Mouse (Mus musculus) spleen, postnatal 14 days (tissue): ENCODE data around the gene Slc25a39.
"Not testable (repeated sequence)": the region's sequence is repeated elsewhere in the genome, so short reads cannot be mapped to it uniquely, and the experiment has no call there.

ENCODE experiments used
- DNase-seq, 2 experiments: peaks; one replicate each; pipeline ENCODE4 v3.0.0; 2021 to 2022; ENCODE audit warnings: low spot score in 2 of 2

Slc25a39 gene

GRCm38 (mm10) chr11:102411704-102412103 is 4.0 kb upstream of the Slc25a39 start:
- peak; percentile 80 to 90 for DNase-seq

GRCm38 (mm10) chr11:102411061-102411460 is 3.3 kb upstream of the Slc25a39 start:
- DNase-seq = no peak

GRCm38 (mm10) chr11:102410345-102410744 is 2.6 kb upstream of the Slc25a39 start:
- not testable (repeated sequence) for DNase-seq

DNA sequence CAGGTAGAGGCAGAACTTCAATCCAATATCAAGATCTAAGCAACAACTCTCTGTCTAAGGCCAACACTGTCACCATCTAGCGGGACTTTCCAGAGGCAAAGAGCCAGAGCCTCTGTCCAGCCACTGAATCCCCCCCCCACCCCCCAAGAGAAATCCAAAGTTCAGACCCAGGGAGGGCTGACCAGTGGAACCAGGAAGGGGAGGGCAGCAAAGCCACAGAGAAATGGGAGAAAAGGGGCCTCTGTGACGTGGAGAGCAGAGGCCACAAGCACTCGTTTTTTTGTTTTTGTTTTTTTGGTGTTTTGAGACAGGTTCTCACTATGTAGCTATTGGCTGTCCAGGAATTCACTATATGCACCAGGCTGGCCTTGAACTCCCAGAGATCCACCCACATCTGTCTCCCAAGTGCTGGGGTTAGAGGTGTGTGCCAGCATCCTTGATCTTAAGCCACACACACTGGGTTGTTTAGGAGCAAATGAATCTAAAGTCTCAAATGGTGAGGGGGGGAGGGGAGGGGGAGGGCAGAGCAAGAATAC is 2.1 kb upstream of the Slc25a39 start:
- no peak for DNase-seq

DNA sequence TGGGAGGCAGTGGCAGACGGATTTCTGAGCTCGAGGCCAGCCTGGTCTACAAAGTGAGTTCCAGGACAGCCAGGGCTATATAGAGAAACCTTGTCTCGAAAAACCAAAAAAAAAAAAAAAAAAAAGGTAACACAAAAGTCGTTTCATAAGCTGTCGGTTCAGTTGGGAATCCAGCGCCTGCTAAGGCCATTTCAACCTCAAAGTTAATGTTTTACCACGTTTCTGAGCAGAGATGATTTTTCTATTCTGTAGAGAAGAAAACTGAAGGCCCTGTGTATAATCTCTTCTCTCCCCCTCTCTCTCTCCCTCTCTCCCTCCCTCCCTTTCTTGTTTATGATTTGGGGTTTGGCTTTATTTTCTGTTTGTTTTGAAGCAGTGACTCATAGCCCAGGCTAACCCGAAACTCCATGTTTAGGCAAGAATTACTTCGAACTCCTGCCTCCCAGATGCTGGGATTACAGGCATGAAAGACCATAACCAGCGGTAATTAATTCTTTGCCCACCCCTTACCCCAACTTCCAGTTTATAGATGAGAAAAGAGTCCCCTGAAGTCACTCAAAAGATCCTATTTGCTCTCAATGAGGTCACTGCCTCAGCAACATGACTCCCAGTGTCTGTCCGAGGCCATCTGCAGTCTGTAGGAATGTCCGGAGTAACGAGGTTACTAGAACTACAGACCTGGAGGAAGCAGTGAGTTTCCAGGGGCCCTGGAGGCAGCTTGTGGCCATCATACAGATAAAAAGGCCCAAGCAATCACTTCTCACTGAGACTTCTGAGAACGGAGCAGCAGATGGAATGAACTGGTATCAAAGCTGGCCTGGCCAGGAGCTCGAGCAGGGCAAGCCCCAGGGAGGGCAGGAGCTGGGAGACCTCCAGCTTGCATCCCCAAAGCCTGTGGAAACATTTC is 1.4 kb upstream of the Slc25a39 start:
- no peak for DNase-seq

DNA sequence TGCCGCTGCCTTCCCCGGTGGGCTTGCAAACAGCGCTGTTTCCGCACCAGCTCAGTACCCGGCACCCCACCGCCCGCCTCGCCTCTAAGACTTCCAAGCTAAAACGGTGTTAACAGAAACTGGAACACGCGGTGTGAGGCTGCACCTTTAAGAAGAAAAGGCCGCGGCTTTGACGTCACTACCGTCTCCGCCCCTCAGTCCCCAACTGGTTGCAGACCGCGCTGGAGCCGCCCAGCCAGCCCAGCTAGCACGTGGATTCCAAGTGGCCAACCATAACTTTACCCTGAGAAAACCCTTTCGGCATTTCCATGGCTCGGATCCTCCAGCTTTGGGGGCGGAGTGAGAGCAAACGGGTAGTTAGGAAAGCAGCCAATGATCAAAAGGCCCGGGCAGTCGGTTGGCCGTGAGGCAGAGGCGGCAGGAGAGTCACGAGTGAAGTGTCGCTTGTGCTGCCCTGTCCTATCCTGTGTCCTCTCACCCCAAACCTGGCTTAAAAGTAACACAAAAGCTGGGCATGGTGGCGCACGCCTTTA is 664 bp upstream of the Slc25a39 start:
- DNase-seq = peak; percentile 91 to 95

DNA sequence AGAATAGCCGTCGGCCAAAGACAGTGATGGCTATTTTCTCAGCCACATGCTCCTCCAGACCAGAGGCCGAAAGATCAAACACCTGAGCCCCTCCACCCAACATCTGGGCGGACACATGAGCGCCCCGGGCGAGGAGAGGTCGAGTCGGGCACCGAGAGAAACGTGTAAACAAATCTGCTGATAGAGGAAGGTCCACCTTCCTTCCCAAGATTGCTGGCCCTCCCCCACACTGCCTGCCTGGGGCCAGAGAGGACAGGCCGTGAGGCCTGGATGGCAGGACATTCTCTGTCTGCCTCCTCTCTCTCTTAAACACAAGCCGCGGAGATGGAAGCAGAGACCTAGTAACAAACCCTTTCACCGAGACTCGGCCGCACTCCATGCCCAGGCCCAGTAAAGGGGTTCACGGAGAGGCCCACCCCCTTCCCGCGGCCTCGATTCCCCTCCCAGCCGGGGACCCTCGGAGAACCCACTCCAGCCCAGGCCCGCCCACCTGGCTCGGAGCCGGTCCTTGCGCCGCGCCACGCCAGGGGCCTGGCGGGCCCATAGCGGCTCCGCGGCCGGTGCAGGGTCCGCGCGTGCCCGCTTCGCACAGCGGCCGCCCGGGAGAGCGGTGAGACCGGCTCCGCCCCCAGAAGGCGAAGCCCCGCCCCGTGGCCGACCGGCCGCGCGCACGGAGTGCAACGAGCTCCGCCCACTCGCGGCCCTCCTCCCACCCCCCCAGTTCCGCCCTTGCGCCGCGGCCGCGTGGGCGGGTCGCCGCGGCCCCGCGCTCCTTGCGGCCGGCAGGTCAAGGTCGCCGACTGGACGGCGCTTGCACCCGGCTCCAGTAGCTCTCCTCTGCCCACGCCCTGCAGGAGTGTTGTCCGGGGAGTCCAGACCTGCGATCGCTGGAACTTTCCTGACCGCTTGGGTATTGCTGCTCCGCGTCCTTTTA is 579 bp downstream of the Slc25a39 start:
- peak; percentile 93 to 96 for DNase-seq

DNA sequence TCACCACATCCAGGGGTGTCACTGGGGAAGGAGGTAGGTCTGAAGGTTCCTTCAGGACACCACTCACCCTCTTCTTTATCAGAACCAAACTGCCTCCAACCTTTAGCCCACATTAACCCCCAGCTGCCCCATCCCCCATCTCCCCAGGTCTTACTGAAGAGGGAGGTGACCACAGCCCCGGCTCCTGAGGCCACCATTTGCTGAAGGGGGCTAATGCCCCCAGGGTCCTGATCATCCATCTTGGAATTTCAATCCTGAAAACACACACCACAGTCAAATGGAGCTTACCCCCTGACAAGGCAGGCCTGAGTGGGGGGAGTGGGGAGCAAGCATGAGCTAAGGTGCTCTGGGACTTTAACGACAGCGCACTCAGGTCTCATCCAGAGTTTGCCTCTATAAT is 1.3 kb downstream of the Slc25a39 start:
- no peak for DNase-seq

GRCm38 (mm10) chr11:102405544-102406285 is 2.0 kb downstream of the Slc25a39 start:
- no peak for DNase-seq

DNA sequence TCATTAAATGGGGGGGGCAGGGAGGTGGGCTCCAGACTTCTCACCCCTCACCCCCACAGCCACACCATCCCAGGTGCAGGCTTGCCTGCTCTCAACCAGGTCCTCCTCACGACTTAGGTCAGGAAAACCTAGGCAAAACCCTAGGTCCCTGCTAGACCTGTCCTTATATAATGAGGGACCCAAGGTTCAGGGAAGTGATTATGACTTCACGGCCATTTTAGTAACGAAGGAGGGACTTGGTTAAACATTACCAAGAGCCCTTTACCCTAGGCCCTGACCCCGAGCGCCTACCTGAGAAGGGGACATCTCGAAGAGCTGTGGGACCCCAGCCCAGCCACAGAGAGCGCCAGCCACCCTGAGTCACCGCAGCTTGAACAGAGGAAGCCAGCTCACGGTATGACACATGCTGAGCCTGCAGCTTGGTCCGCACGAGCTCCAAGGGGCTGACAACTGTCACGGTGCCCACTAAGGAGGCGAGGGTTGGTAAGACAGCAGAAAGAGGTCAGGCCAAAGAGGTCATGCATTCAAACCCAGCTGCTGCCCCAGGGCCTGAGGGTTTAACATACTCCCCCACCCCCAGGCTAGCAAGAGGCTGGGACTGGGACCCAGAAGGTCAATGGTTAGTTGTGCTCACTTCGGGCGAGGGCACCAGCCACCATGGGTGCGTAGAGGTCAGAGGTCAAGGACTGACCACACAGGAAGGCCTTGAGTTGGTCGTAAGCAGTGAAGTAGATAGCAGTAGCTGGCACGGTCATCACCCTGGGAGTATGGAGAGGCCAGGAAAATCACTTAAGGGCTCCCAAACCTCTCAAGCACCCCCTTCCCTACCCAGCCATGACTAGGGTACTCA is 3.4 kb downstream of the Slc25a39 start:
- no peak for DNase-seq

DNA sequence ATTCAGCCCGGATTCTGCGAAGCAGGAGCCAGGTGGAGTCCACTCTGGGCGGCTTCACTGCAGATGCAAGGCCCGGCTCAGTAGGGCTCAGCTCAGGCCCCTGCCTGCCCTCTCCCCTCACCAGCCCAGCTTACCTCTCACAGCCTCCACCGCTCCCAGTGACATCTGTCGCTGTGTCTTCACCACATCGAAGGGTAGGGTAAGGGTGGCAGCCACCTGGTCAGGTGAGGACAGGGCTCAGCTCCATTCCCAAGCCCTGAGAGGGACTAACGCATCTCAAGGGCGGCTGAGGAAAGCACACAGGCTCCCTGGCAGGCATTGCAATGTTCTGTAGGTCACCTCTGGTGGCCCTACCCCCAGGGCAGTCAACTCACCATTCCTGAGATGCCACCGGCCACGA is 4.1 kb downstream of the Slc25a39 start:
- no peak for DNase-seq

DNA sequence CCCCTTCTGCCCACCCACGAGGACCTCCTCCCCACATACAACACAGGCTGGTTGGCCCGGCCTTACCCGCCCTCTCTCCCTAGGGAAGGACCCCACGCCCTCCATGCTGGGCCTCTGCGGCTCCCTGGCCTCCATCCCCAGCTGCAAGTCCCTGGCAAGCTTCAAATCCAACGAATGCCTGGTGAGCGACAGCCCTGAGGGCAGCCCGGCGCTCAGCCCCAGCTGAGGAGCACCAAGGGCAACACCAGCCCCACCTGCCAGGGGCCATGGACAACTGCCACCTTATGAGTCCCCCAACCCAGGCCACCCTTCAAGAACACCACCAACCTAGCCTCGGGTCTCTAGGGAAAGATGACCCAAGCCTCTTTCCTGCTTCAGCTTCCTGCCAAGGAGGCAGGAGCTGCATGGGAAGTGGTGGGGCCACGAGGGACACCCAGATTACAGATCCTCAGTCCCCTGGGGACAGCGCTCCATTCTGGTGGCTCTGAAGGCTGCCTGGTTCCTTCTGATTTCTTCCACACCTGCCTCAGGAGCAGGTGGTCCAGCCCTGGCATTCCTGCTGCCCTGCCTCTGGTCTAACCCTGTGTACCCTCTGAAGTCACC is 5.7 kb downstream of the Slc25a39 start:
- DNase-seq = no peak

DNA sequence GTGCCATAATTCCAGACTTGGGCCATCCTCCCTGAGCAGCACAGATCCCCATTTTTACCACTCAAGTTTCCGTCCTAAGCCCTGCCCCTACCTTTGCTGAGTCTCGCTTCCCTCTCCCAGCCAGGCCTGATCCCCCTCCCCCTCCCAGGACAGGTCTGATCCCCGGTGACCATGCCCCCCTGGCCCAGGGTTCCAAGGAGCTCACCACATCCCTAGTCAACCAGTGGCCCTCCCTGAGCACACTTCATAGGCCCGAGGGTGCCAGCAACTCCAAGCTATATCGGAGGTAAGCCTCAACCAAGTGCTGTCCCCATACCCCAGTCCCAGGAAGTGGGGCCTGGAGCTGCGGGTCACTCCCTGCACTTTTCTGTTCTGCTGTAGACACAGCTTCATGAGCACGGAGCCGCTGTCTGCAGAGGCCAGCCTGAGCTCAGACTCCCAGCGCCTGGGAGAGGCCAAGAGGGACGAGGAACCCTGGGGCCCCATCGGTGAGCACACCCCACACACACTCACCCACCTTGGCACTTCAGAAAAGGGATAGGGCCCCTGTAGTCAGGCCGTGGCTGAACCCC is 7.1 kb downstream of the Slc25a39 start:
- no peak for DNase-seq

DNA sequence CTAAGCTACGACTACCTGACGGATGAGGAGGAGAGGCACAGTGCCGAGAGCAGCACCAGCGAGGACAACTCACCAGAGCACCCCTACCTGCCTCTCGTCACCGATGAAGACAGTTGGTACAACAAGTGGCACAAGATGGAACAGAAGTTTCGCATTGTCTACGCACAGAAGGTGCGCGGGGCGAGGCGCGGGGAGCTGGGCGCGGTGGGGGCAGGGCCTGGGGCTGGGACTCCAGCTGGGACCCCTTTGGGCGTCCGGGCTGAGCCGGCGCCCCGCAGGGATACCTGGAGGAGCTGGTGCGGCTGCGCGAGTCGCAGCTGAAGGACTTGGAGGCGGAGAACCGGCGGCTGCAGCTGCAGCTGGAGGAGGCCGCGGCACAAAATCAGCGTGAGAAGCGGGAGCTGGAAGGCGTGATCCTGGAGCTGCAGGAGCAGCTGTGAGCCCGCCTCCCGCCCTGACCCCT is 8.1 kb downstream of the Slc25a39 start:
- DNase-seq = no peak

DNA sequence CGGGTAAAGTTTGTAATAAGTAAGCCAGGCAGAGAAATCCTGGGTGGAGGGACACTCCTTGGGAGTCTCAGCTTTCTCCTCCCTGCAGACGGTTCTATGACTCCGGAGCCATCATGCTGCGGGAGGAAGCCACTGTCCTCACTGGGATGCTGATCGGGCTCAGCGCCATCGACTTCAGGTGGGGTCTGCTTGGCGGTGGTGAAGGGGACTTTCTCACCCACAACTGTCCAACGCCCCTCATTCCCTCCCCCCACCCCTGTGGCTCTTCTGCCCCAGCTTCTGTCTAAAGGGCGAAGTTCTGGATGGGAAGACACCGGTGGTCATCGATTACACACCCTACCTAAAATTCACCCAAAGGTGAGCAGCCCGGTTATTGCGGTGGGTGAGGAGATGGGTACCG is 8.6 kb downstream of the Slc25a39 start:
- DNase-seq = no peak

GRCm38 (mm10) chr11:102398007-102398825 is 9.5 kb downstream of the Slc25a39 start:
- DNase-seq = no peak

DNA sequence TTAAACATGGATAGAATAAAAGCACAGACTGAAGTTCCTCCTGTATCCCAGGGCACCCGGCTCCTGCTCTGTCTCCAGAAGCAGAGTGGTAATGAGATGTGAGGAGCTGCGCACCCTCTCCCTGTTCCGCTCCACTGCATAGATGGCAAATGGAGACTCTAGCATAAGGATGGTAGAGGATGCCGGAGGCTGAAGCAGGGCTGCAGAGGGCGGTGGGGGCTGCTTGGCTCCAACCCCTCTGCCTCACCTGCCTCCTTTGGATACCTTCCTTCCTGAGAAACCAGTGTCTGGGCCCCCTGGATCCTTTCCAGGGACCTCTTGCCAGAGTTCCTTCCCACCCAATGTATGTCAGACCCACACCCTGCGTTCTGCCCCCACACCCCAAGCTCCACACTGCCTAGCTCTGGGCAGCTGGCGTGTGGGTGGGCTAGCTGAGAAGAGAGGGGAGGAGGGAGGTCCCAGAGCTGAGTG is 11.0 kb downstream of the Slc25a39 start:
- DNase-seq = no peak

- DNase-seq = no peak
Measured at GRCm38 (mm10) chr11:102396263-102396662, 11.5 kb downstream of the Slc25a39 start.
